Mouse (Mus musculus) heart, embryonic 15.5 days (tissue): ENCODE data around the gene Lyzl6. TPM values are rescaled to one million over a fixed set of nuclear protein-coding genes. Genes with fewer than 3 reads are reported as not detected.
"Not testable (repeated sequence)": the region's sequence is repeated elsewhere in the genome, so short reads cannot be mapped to it uniquely, and the experiment has no call there.

Experiments
- ATAC-seq: fragments of 200-750 bp; cut with Nextera tagmentation; replicated peaks from 2 replicates; pipeline ENCODE4 v1.8.0; 2017; ENCODE audit warnings: low read depth, moderate TSS enrichment; ENCODE audit not compliant: insufficient number of reproducible peaks, insufficient read depth, low FRiP score
- H3K27ac ChIP-seq: fragments of 300-500 bp; sonication (generic); 2 replicates; pipeline ENCODE4 v1.5.1; 2015; ENCODE audit warnings: mild to moderate bottlenecking, inconsistent platforms
- H3K27me3 ChIP-seq: fragments of 300-500 bp; sonication (generic); 2 replicates; pipeline ENCODE4 v1.6.1; 2015; ENCODE audit warnings: inconsistent platforms
- H3K36me3 ChIP-seq: fragments of 300-500 bp; sonication (generic); 2 replicates; pipeline ENCODE4 v1.6.1; 2015; ENCODE audit warnings: mild to moderate bottlenecking, inconsistent platforms
- H3K4me1 ChIP-seq: fragments of 300-500 bp; sonication (generic); replicated peaks from 2 replicates; pipeline ENCODE4 v1.6.1; 2015; ENCODE audit warnings: inconsistent platforms
- H3K4me2 ChIP-seq: fragments of 300-500 bp; sonication (generic); 2 replicates; pipeline ENCODE4 v1.6.1; 2015; ENCODE audit warnings: inconsistent platforms, mild to moderate bottlenecking, moderate library complexity
- H3K4me3 ChIP-seq: fragments of 300-500 bp; sonication (generic); 2 replicates; pipeline ENCODE4 v1.5.1; 2015; ENCODE audit warnings: mild to moderate bottlenecking, inconsistent platforms
- H3K9ac ChIP-seq: fragments of 300-500 bp; sonication (generic); 2 replicates; pipeline ENCODE4 v1.6.1; 2015; ENCODE audit warnings: mild to moderate bottlenecking, inconsistent platforms
- H3K9me3 ChIP-seq: fragments of 300-500 bp; sonication (generic); replicated peaks from 2 replicates; pipeline ENCODE4 v1.6.1; 2016; ENCODE audit warnings: inconsistent platforms
- WGBS: fragments of 180-500 bp; shearing (Covaris S2); methylation state at CpG from one replicate; pipeline ENCODE4 v1.1.7; 2015; ENCODE audit warnings: mixed read lengths; 5-methylcytosine and 5-hydroxymethylcytosine counted together
- polyA plus RNA-seq: library from polyadenylated mRNA; unstranded; fragments of >200 nt; fragmentation: Nextera tagmentation; extraction: Ambion mirVana; gene quantifications from 2 replicates; pipeline ENCODE4 v1.2.1, GENCODE M21; 2015

Lyzl6 gene
- polyA plus RNA-seq, result not detected in 2 replicates

- H3K4me2 ChIP-seq, result no peak within 1 kb of the TSS
- H3K9me3 ChIP-seq, result no peaks in the 10 kb centered on the region
- no peaks in the 10 kb centered on the region for H3K4me1 ChIP-seq
- H3K27ac ChIP-seq, result no peak within 1 kb of the TSS
- WGBS, result 57% methylated on average over 3 of the region's 3 CpGs
- no peak for ATAC-seq
- peaks cover 47% of the 10 kb centered on the region for H3K27me3 ChIP-seq
- no peaks in the 10 kb centered on the region for H3K36me3 ChIP-seq
- no peak within 1 kb of the TSS for H3K9ac ChIP-seq
- no peak within 1 kb of the TSS for H3K4me3 ChIP-seq
Observed at GRCm38 (mm10) chr11:103638790-103639189, at the start of gene Lyzl6. Lyzl6 (minus strand) TSS chr11:103638890.

- 55% methylated on average over 6 of the region's 6 CpGs for WGBS
- H3K27ac ChIP-seq, result no peak overlapping the region
- H3K4me3 ChIP-seq, result no peak overlapping the region
- peaks cover 53% of the 10 kb centered on the region for H3K4me1 ChIP-seq
- no peaks in the 10 kb centered on the region for H3K9me3 ChIP-seq
- H3K27me3 ChIP-seq, result no peaks in the 10 kb centered on the region
- H3K36me3 ChIP-seq, result peaks cover 51% of the 10 kb centered on the region
- no peak for ATAC-seq
- no peak overlapping the region for H3K9ac ChIP-seq
- no peak overlapping the region for H3K4me2 ChIP-seq
Observed at GRCm38 (mm10) chr11:103686706-103687105, 48.0 kb upstream of the Lyzl6 start.

DNA sequence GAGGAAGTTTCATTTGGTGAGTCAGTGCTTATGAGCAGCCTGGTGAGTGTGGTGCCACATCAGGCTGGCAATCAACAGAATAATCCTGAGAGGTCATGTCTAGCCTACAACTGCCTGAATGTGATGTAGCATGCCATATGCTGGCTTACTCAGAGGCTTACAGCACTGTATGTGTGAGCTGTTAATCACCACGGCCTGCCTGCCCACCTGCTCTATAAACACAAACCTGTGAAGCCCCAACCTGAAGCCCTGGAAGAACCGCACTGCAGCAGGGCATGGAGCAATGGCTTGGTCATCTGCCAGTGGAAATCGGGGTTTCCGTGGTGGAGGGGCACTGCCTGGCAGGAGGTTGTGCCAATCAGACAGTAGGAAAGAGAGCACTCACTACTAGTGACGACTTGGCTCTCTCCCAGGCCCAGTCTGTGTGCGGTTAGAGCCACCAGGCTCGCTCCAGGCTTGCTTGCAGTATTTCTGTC lies 46.6 kb upstream of the Lyzl6 start:
- Histone ChIP-seq H3K4me1 (peaks cover 42% of the 10 kb centered on the region), H3K4me2 (no peak overlapping the region)

GRCm38 (mm10) chr11:103683667-103684334 lies 45.1 kb upstream of the Lyzl6 start:
- Histone ChIP-seq H3K9me3 (no peaks in the 10 kb centered on the region), H3K4me2 (no peak overlapping the region), H3K4me3 (no peak overlapping the region), H3K27ac (peak overlapping the region; percentile 9; the same call in 1 of the 2 replicates), H3K36me3 (peaks cover 74% of the 10 kb centered on the region), H3K27me3 (no peaks in the 10 kb centered on the region), H3K4me1 (peaks cover 27% of the 10 kb centered on the region), H3K9ac (no peak overlapping the region)
- 74% methylated on average over 11 of the region's 11 CpGs for WGBS
- peak; percentile 53; the same call in 1 of the 2 replicates for ATAC-seq

More for the DNA sequence above, 46.6 kb upstream of the Lyzl6 start:
- no peak overlapping the region for H3K27ac ChIP-seq
- 61% methylated on average over 7 of the region's 7 CpGs for WGBS
- no peak overlapping the region for H3K4me3 ChIP-seq
- peaks cover 64% of the 10 kb centered on the region for H3K36me3 ChIP-seq
- H3K9ac ChIP-seq, result no peak overlapping the region
- no peaks in the 10 kb centered on the region for H3K27me3 ChIP-seq
- no peaks in the 10 kb centered on the region for H3K9me3 ChIP-seq
- ATAC-seq, result no peak; the same call in 1 of the 2 replicates

GRCm38 (mm10) chr11:103677042-103677441 lies 38.4 kb upstream of the Lyzl6 start:
- peaks cover 46% of the 10 kb centered on the region for H3K36me3 ChIP-seq
- H3K27me3 ChIP-seq, H3K9me3 ChIP-seq, H3K4me3 ChIP-seq, H3K27ac ChIP-seq, ATAC-seq, H3K9ac ChIP-seq, H3K4me1 ChIP-seq, H3K4me2 ChIP-seq: not testable (repeated sequence)
- 45% methylated on average over 2 of the region's 2 CpGs for WGBS

- peaks cover 32% of the 10 kb centered on the region for H3K36me3 ChIP-seq
- H3K4me3 ChIP-seq, result no peak overlapping the region
- ATAC-seq, result no peak
Observed at GRCm38 (mm10) chr11:103675556-103675955, 36.9 kb upstream of the Lyzl6 start.

DNA sequence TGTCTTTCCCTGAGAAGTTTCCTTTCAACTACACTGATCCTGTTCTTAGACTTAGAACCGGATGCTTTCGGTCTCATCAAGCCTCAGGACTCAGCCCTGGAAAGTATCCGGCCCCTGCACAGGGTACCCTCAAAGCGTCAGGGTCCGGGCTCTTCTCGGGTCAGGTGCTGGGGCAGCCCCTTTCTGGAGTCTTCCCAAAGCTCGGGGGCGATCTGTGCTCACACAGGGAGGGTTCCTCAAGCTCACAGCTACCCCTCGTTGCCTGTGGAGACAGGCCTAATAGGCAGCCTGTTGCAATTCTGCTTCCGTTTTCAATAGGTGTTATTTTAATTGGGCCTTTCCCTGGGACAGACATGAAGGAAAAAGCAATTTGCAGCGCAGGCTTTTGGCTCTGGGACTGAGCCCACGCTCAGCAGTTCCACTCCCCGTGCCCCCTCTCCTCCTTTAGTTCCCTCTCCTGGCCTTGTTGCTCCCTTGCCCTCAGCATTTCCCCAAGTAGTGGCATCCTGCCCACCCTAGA lies 28.3 kb upstream of the Lyzl6 start:
- Histone ChIP-seq H3K9me3 (no peaks in the 10 kb centered on the region), H3K27me3 (0 out of 2 replicates have a peak, but pooled peaks cover 15% of the 10 kb centered on the region), H3K4me1 (0 out of 2 replicates have a peak, but pooled peaks cover 2% of the 10 kb centered on the region), H3K36me3 (no peaks in the 10 kb centered on the region), H3K4me3 (no peak overlapping the region), H3K27ac (no peak overlapping the region), H3K4me2 (no peak overlapping the region), H3K9ac (no peak overlapping the region)
- WGBS, result 58% methylated on average over 13 of the region's 13 CpGs
- ATAC-seq, result no peak

More at GRCm38 (mm10) chr11:103675556-103675955, 36.9 kb upstream of the Lyzl6 start:
- Histone ChIP-seq H3K9ac (no peak overlapping the region), H3K9me3 (no peaks in the 10 kb centered on the region), H3K27me3 (no peaks in the 10 kb centered on the region), H3K4me1 (no peaks in the 10 kb centered on the region), H3K4me2 (no peak overlapping the region), H3K27ac (no peak overlapping the region)
- 42% methylated on average over 3 of the region's 3 CpGs for WGBS

DNA sequence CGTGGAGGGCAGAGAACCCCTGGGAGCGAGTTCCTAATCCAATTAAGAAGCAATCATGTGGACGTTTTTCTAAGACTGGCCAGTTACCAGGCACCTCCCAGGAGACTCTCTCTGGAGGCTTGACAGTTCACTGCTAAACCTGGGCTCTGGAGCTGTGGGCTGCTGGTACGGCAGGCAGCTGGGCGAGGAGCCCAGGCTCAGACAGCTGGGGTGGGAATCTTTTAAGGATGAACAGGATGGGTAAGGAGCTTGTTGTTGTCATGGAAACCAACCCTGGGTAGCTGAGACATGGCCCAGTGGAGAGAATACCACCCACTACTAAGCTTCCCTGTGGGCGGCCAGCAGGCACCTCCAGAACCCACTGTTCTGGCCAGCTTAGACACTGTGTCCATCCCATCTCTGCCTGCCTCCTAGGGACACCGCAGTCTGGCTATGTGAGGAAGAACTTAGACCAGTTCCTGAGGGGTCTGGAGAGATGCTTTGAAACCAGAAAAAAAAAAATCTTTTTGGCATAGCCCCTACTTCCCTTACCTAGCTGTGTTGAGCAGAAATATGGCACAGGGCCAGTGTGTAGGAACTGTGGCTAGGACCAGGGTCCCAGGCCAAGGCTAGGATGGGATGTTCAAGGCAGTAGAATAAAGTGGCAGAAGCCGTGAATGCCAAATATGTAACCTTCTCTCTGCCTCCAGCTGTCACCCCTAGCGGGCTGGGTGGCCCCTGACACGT lies 27.7 kb upstream of the Lyzl6 start:
- H3K4me1 ChIP-seq, result 0 out of 2 replicates have a peak, but pooled peaks cover 2% of the 10 kb centered on the region
- H3K27ac ChIP-seq, result no peak overlapping the region
- H3K9ac ChIP-seq, result no peak overlapping the region
- no peaks in the 10 kb centered on the region for H3K9me3 ChIP-seq
- no peak overlapping the region for H3K4me2 ChIP-seq
- no peak for ATAC-seq
- 31% methylated on average over 10 of the region's 10 CpGs for WGBS
- H3K36me3 ChIP-seq, result no peaks in the 10 kb centered on the region
- no peak overlapping the region for H3K4me3 ChIP-seq
- H3K27me3 ChIP-seq, result 0 out of 2 replicates have a peak, but pooled peaks cover 15% of the 10 kb centered on the region

DNA sequence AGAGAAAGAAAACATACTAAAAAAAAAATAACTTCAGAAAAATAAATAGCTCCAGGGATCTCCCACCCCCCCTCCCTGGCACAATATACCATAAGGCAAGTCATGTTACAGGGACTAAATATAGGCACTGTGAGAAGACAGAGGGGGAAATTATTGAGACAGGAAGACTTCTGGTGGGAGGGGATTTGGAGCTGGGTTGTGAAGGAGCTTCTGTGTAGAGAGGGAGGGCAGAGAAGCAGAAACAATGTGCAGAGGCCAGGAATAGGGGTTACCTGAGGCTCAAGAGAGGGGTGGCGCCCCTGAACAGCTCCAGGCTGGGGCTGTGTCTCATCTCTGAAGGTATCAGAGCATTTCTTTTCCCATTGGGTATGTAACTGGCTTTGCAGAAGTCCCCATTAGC lies 27.0 kb upstream of the Lyzl6 start:
- H3K27me3 ChIP-seq, result 0 out of 2 replicates have a peak, but pooled peaks cover 15% of the 10 kb centered on the region
- no peaks in the 10 kb centered on the region for H3K9me3 ChIP-seq
- no peak overlapping the region for H3K9ac ChIP-seq
- 46% methylated on average over 1 of the region's 1 CpGs for WGBS
- no peak for ATAC-seq
- no peak overlapping the region for H3K4me3 ChIP-seq
- H3K36me3 ChIP-seq, result no peaks in the 10 kb centered on the region
- H3K4me2 ChIP-seq, result no peak overlapping the region
- H3K27ac ChIP-seq, result no peak overlapping the region
- 0 out of 2 replicates have a peak, but pooled peaks cover 2% of the 10 kb centered on the region for H3K4me1 ChIP-seq

DNA sequence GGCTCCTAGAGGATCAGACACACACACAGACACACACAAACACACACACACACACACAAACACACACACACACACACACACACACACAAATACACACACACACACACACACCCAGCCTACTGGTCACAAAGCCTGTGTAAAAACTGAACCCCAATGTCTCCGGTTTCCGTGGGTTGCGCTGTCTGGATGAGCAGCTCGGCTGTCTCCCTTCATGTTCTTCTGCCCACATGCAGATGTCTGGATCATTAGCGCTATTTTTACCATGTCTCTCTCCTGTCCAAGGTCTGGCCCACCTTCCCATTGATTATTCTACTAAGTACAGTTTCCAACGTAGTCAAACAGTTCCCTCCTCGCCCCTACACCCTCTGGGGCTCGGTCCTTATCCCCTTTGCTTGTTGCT lies 24.4 kb upstream of the Lyzl6 start:
- H3K4me3 ChIP-seq, result no peak overlapping the region
- 0 out of 2 replicates have a peak, but pooled peaks cover 2% of the 10 kb centered on the region for H3K4me1 ChIP-seq
- 74% methylated on average over 8 of the region's 8 CpGs for WGBS

GRCm38 (mm10) chr11:103662546-103662945 lies 23.9 kb upstream of the Lyzl6 start:
- H3K4me1 ChIP-seq, result 0 out of 2 replicates have a peak, but pooled peaks cover 2% of the 10 kb centered on the region
- no peaks in the 10 kb centered on the region for H3K36me3 ChIP-seq
- no peak overlapping the region for H3K27ac ChIP-seq
- no peak for ATAC-seq
- no peak overlapping the region for H3K4me3 ChIP-seq
- 70% methylated on average over 5 of the region's 5 CpGs for WGBS
- H3K4me2 ChIP-seq, result no peak overlapping the region
- H3K9me3 ChIP-seq, result no peaks in the 10 kb centered on the region
- H3K27me3 ChIP-seq, result peaks cover 18% of the 10 kb centered on the region; the same call in 1 of the 2 replicates
- H3K9ac ChIP-seq, result no peak overlapping the region

More for the DNA sequence above, 24.4 kb upstream of the Lyzl6 start:
- Histone ChIP-seq H3K4me2 (no peak overlapping the region), H3K27ac (no peak overlapping the region), H3K9me3 (no peaks in the 10 kb centered on the region), H3K36me3 (no peaks in the 10 kb centered on the region), H3K9ac (no peak overlapping the region), H3K27me3 (peaks cover 15% of the 10 kb centered on the region; the same call in 1 of the 2 replicates)
- ATAC-seq, result no peak
